Mouse (Mus musculus) erythroid progenitor cell, adult 5-6 weeks (primary cell): ENCODE measurements at regions not wholly inside any gene's neighbourhood (a gene's known extent, or its start where the extent isn't known, plus 50 kb on each side); places are given as distances from the start of the nearest gene placed in this dataset.

Experiments used
- ATAC-seq: replicated peaks from 2 replicates; pipeline ENCODE4 v1.8.0; 2016; ENCODE audit warnings: moderate number of reproducible peaks, mild to moderate bottlenecking, moderate TSS enrichment, inconsistent platforms; ENCODE audit not compliant: poor library complexity, low FRiP score, severe bottlenecking

- no peak for ATAC-seq
Observed at GRCm38 (mm10) chr6:50776931-50777495, 122.8 kb upstream of the Npvf start.

GRCm38 (mm10) chr6:50777827-50778226 is 123.6 kb upstream of the Npvf start:
- ATAC-seq, result no peak

- ATAC-seq, result no peak
Observed at GRCm38 (mm10) chr6:50780677-50781076, 126.4 kb upstream of the Npvf start.

- no peak for ATAC-seq
Observed at GRCm38 (mm10) chr6:50781271-50781670, 127.0 kb upstream of the Npvf start.

GRCm38 (mm10) chr6:50782221-50782620 is 128.0 kb upstream of the Npvf start:
- no peak for ATAC-seq

GRCm38 (mm10) chr6:50783494-50783893 is 129.3 kb upstream of the Npvf start:
- no peak for ATAC-seq

GRCm38 (mm10) chr6:50784381-50784780 is 130.1 kb upstream of the Npvf start:
- ATAC-seq, result no peak

- ATAC-seq, result no peak
Observed at GRCm38 (mm10) chr6:50787666-50788065, 133.4 kb upstream of the Npvf start.

- no peak for ATAC-seq
Observed at GRCm38 (mm10) chr6:50799963-50800362, 145.7 kb upstream of the Npvf start.

- no peak for ATAC-seq
Observed at GRCm38 (mm10) chr6:50802956-50803355, 148.7 kb upstream of the Npvf start.

- no peak for ATAC-seq
Observed at GRCm38 (mm10) chr6:50804477-50805005, 150.3 kb upstream of the Npvf start.

GRCm38 (mm10) chr6:50806376-50807077 is 152.3 kb upstream of the Npvf start:
- ATAC-seq, result no peak

GRCm38 (mm10) chr6:50807187-50808012 is 153.2 kb upstream of the Npvf start:
- no peak for ATAC-seq

GRCm38 (mm10) chr6:50808126-50808525 is 153.9 kb upstream of the Npvf start:
- no peak for ATAC-seq

- no peak for ATAC-seq
Observed at GRCm38 (mm10) chr6:50808811-50809668, 154.8 kb upstream of the Npvf start.

- no peak for ATAC-seq
Observed at GRCm38 (mm10) chr6:50809669-50809983, 155.4 kb upstream of the Npvf start.

GRCm38 (mm10) chr6:50814936-50815500 is 160.8 kb upstream of the Npvf start:
- no peak for ATAC-seq

GRCm38 (mm10) chr6:50815579-50815978 is 161.3 kb upstream of the Npvf start:
- ATAC-seq, result no peak

GRCm38 (mm10) chr6:50817430-50817829 is 163.2 kb upstream of the Npvf start:
- no peak for ATAC-seq

GRCm38 (mm10) chr6:50818433-50818832 is 164.2 kb upstream of the Npvf start:
- ATAC-seq, result no peak
